ENCODE assay signal across 28 mouse cellular contexts in genomic region chr4:149529691-149530090, GRCm38 (mm10). TPM values are rescaled to one million over a fixed set of nuclear protein-coding genes. Genes with fewer than 3 reads are reported as not detected.
DNase-seq lines count a peak whose midpoint lies in the region; ATAC-seq and TF ChIP-seq lines count a peak whose summit lies in the region.
"Had no signal": no experiment of that assay in that cellular context is flagged by ENCODE, and none has a peak within 500 bp of the region (broad histone marks: within the 10 kb centered on the region; RNA-seq: fewer than 3 reads in every experiment).

No protein-coding gene starts in this region.

- no peak overlapping the region for H3K4me2 ChIP-seq in kidney, embryonic 14.5 days (replicated peaks; ENCODE audit: low read depth, low read length)
- H3K4me2 ChIP-seq in midbrain, embryonic 16.5 days (ENCODE audit: low read length), result no peak overlapping the region
- no peak overlapping the region for H3K4me2 ChIP-seq in midbrain, embryonic 13.5 days (replicated peaks)
- H3K4me2 ChIP-seq in heart, postnatal 0 days (ENCODE audit: low read depth, low read length), result no peak overlapping the region
- H3K4me2 ChIP-seq: forebrain, embryonic 12.5 days; liver, embryonic 11.5 days had no signal

- no peaks in the 10 kb centered on the region; the same call in 1 of the 2 replicates for H3K79me2 ChIP-seq in heart, adult 2 months (replicated peaks; ENCODE audit: control insufficient read depth, insufficient read depth, low read length)

- TF ChIP-seq EP300 in heart, adult 2 months (IDR thresholded peaks at IDR 0.05; ENCODE audit: insufficient read depth, low read depth, low read length), result no peak
- no peak for TF ChIP-seq EP300 in heart, postnatal 0 days (IDR thresholded peaks at IDR 0.05; ENCODE audit: low read depth)

- peak in 1 of 2 experiments; percentile 32 for DNase-seq in heart, adult 2 months
- no peak for DNase-seq in heart, adult 18-20 months
- DNase-seq in kidney, postnatal 36 days, result no peak
- DNase-seq in heart, postnatal 0 days (ENCODE audit: low spot score), result no peak
- no peak for DNase-seq in layer of hippocampus, postnatal 14 days (ENCODE audit: low spot score in 2 of 2)
- DNase-seq: adrenal gland, postnatal 14 days; cerebellum, adult 11-12 months; cerebellum, postnatal 25 days; gastrocnemius, postnatal 10 days; kidney, adult 9 months; left cerebral cortex, postnatal 4 days; lung, adult 18-20 months; lung, postnatal 36 days; right cerebral cortex, adult 18-20 months; thymus, postnatal 36 days had no signal

- H3K27me3 ChIP-seq in heart, adult 2 months (ENCODE audit: control insufficient read depth, insufficient read depth, low read length), result no peaks in the 10 kb centered on the region
- H3K27me3 ChIP-seq in kidney, embryonic 14.5 days (ENCODE audit: control insufficient read depth, insufficient read depth, low read length), result no peaks in the 10 kb centered on the region
- no peaks in the 10 kb centered on the region for H3K27me3 ChIP-seq in midbrain, embryonic 16.5 days (ENCODE audit: control insufficient read depth, insufficient read depth, low read depth, low read length)
- H3K27me3 ChIP-seq in midbrain, embryonic 13.5 days, result no peaks in the 10 kb centered on the region
- no peaks in the 10 kb centered on the region for H3K27me3 ChIP-seq in heart, postnatal 0 days (ENCODE audit: control insufficient read depth, insufficient read depth, low read length)
- H3K27me3 ChIP-seq: CH12.LX; forebrain, embryonic 12.5 days had no signal

- no peaks in the 10 kb centered on the region for H3K9me3 ChIP-seq in kidney, embryonic 14.5 days (ENCODE audit: control insufficient read depth, low read length)
- no peaks in the 10 kb centered on the region for H3K9me3 ChIP-seq in midbrain, embryonic 16.5 days (replicated peaks; ENCODE audit: control insufficient read depth, low read length, poor library complexity, severe bottlenecking)
- H3K9me3 ChIP-seq in midbrain, embryonic 13.5 days, result no peaks in the 10 kb centered on the region
- H3K9me3 ChIP-seq in heart, postnatal 0 days (replicated peaks; ENCODE audit: control insufficient read depth, low read length), result no peaks in the 10 kb centered on the region
- H3K9me3 ChIP-seq: forebrain, embryonic 12.5 days had no signal

- 41% methylated on average over 6 of the region's 6 CpGs for WGBS in heart, adult 2 months
- WGBS in kidney, embryonic 14.5 days, result 31% methylated on average over 6 of the region's 6 CpGs
- WGBS in midbrain, embryonic 16.5 days, result 87% methylated on average over 6 of the region's 6 CpGs
- WGBS in midbrain, embryonic 13.5 days, result 87% methylated on average over 6 of the region's 6 CpGs
- 44% methylated on average over 6 of the region's 6 CpGs for WGBS in heart, postnatal 0 days

- no peak for TF ChIP-seq POLR2A in heart, adult 2 months (IDR thresholded peaks at IDR 0.05; ENCODE audit: insufficient read depth, low read depth, low read length)

- H3K4me3 ChIP-seq in heart, adult 2 months, result no peak overlapping the region
- no peak overlapping the region for H3K4me3 ChIP-seq in kidney, embryonic 14.5 days (ENCODE audit: low read length)
- H3K4me3 ChIP-seq in midbrain, embryonic 16.5 days (ENCODE audit: low read depth, low read length), result no peak overlapping the region
- no peak overlapping the region for H3K4me3 ChIP-seq in midbrain, embryonic 13.5 days (replicated peaks)
- H3K4me3 ChIP-seq in heart, postnatal 0 days (ENCODE audit: low read depth, low read length), result no peak overlapping the region
- H3K4me3 ChIP-seq: forebrain, embryonic 12.5 days; left cerebral cortex, adult 2 months had no signal

- H3K27ac ChIP-seq in heart, adult 2 months, result peak overlapping the region; percentile 71
- H3K27ac ChIP-seq in kidney, embryonic 14.5 days (ENCODE audit: low read depth, low read length), result peak overlapping the region; percentile 59; the same call in 1 of the 2 replicates
- 0 out of 2 replicates have a peak overlapping the region, but pooled peaks have one; percentile 17 for H3K27ac ChIP-seq in midbrain, embryonic 16.5 days (ENCODE audit: low read length)
- H3K27ac ChIP-seq in midbrain, embryonic 13.5 days, result no peak overlapping the region
- peak overlapping the region; percentile 71 for H3K27ac ChIP-seq in heart, postnatal 0 days (ENCODE audit: low read depth)
- H3K27ac ChIP-seq: forebrain, embryonic 12.5 days; left cerebral cortex, adult 2 months had no signal

- H3K4me1 ChIP-seq in heart, adult 2 months (ENCODE audit: control insufficient read depth, insufficient read depth, low read length), result peaks cover 28% of the 10 kb centered on the region
- H3K4me1 ChIP-seq in kidney, embryonic 14.5 days (ENCODE audit: control insufficient read depth, insufficient read depth, low read length), result peaks cover 40% of the 10 kb centered on the region
- peaks cover 13% of the 10 kb centered on the region for H3K4me1 ChIP-seq in midbrain, embryonic 16.5 days (ENCODE audit: control insufficient read depth, insufficient read depth, low read length)
- peaks cover 27% of the 10 kb centered on the region for H3K4me1 ChIP-seq in midbrain, embryonic 13.5 days (replicated peaks)
- peaks cover 32% of the 10 kb centered on the region for H3K4me1 ChIP-seq in heart, postnatal 0 days (ENCODE audit: control insufficient read depth, insufficient read depth)

- peak; percentile 19; the same call in 1 of the 2 replicates for ATAC-seq in kidney, embryonic 14.5 days (ENCODE audit: low FRiP score, low TSS enrichment)
- ATAC-seq in midbrain, embryonic 16.5 days, result no peak
- ATAC-seq in midbrain, embryonic 13.5 days, result no peak
- ATAC-seq in heart, postnatal 0 days (ENCODE audit: insufficient read depth, low read depth), result peak; percentile 25; the same call in 1 of the 2 replicates

- no peaks in the 10 kb centered on the region for H3K36me3 ChIP-seq in heart, adult 2 months (ENCODE audit: control insufficient read depth, insufficient read depth, low read length)
- no peaks in the 10 kb centered on the region for H3K36me3 ChIP-seq in kidney, embryonic 14.5 days (ENCODE audit: control insufficient read depth, insufficient read depth, low read length)
- no peaks in the 10 kb centered on the region; the same call in 1 of the 2 replicates for H3K36me3 ChIP-seq in midbrain, embryonic 16.5 days (ENCODE audit: control insufficient read depth, insufficient read depth, low read length)
- H3K36me3 ChIP-seq in midbrain, embryonic 13.5 days, result peaks cover 8% of the 10 kb centered on the region; the same call in 1 of the 2 replicates
- no peaks in the 10 kb centered on the region for H3K36me3 ChIP-seq in heart, postnatal 0 days (replicated peaks; ENCODE audit: control insufficient read depth, insufficient read depth, low read length)

- H3K9ac ChIP-seq in heart, adult 2 months (ENCODE audit: low read depth, low read length), result no peak overlapping the region
- no peak overlapping the region for H3K9ac ChIP-seq in kidney, embryonic 14.5 days (ENCODE audit: low read depth, low read length)
- no peak overlapping the region for H3K9ac ChIP-seq in midbrain, embryonic 16.5 days (ENCODE audit: low read depth, low read length)
- H3K9ac ChIP-seq in midbrain, embryonic 13.5 days (replicated peaks), result no peak overlapping the region
- no peak overlapping the region for H3K9ac ChIP-seq in heart, postnatal 0 days (replicated peaks; ENCODE audit: low read depth, low read length)
- H3K9ac ChIP-seq: forebrain, embryonic 12.5 days had no signal

- intact Hi-C loops in heart, adult 2 months (cut with DNase I), result no loop called here

- TF ChIP-seq CTCF in heart, adult 2 months (IDR thresholded peaks at IDR 0.05), result no peak
- no peak for TF ChIP-seq CTCF in heart, postnatal 0 days (IDR thresholded peaks at IDR 0.05; ENCODE audit: low read depth)

RNA-seq across cellular contexts. Expression of gene Ctnnbip1, which starts 11.7 kb away (rescaled TPM):
- 10 to 100 TPM; 25.0 to 27.3 TPM for total RNA-seq in heart, adult 2 months (2021)
- polyA plus RNA-seq in heart, adult 2 months (2012; rRNA removed), result 25.5 and 26.0 TPM in 2 replicates
- 10 to 100 TPM; 24.2 to 25.1 TPM for total RNA-seq in heart, adult 18-20 months (2021)
- polyA plus RNA-seq in kidney, embryonic 14.5 days (2014; fragmentation: Nextera tagmentation; extraction: Ambion mirVana), result 66.6 and 71.4 TPM in 2 replicates
- 111 TPM in 2 replicates for polyA plus RNA-seq in midbrain, embryonic 16.5 days (2015; fragmentation: Nextera tagmentation; extraction: Ambion mirVana)
- polyA plus RNA-seq in midbrain, embryonic 13.5 days (2015; fragmentation: Nextera tagmentation; extraction: Ambion mirVana), result 74.6 and 79.6 TPM in 2 replicates
- 31.8 and 35.9 TPM in 2 replicates for total RNA-seq in heart, postnatal 0 days (2014; rRNA removed; ENCODE audit: low replicate concordance)
- 46.3 and 53.6 TPM in 2 replicates for polyA plus RNA-seq in heart, postnatal 0 days (2015; fragmentation: Nextera tagmentation; extraction: Ambion mirVana)
- total RNA-seq in layer of hippocampus, postnatal 14 days (2021), result 10 to 100 TPM; 57.9 to 58.9 TPM

RNA-seq across cellular contexts. Expression of gene Lzic, which starts 44.7 kb away (rescaled TPM):
- 10 to 100 TPM; 62.1 to 66.9 TPM for total RNA-seq in heart, adult 2 months (2021)
- 20.2 and 23.8 TPM in 2 replicates for polyA plus RNA-seq in heart, adult 2 months (2012; rRNA removed)
- 10 to 100 TPM; 62.5 to 77.5 TPM for total RNA-seq in heart, adult 18-20 months (2021)
- polyA plus RNA-seq in kidney, embryonic 14.5 days (2014; fragmentation: Nextera tagmentation; extraction: Ambion mirVana), result 45.7 and 47.3 TPM in 2 replicates
- 39.8 and 43.1 TPM in 2 replicates for polyA plus RNA-seq in midbrain, embryonic 16.5 days (2015; fragmentation: Nextera tagmentation; extraction: Ambion mirVana)
- 45.5 and 50.8 TPM in 2 replicates for polyA plus RNA-seq in midbrain, embryonic 13.5 days (2015; fragmentation: Nextera tagmentation; extraction: Ambion mirVana)
- 33.7 and 34.8 TPM in 2 replicates for total RNA-seq in heart, postnatal 0 days (2014; rRNA removed; ENCODE audit: low replicate concordance)
- 27.2 and 28.4 TPM in 2 replicates for polyA plus RNA-seq in heart, postnatal 0 days (2015; fragmentation: Nextera tagmentation; extraction: Ambion mirVana)
- total RNA-seq in layer of hippocampus, postnatal 14 days (2021), result 10 to 100 TPM; 24.0 to 26.9 TPM

RNA-seq across cellular contexts. Expression of gene Nmnat1, which starts 44.7 kb away (rescaled TPM):
- 10 to 100 TPM; 29.4 to 36.1 TPM for total RNA-seq in heart, adult 2 months (2021)
- polyA plus RNA-seq in heart, adult 2 months (2012; rRNA removed), result 20.6 and 26.2 TPM in 2 replicates
- total RNA-seq in heart, adult 18-20 months (2021), result 10 to 100 TPM; 35.4 to 36.0 TPM
- polyA plus RNA-seq in kidney, embryonic 14.5 days (2014; fragmentation: Nextera tagmentation; extraction: Ambion mirVana), result 12.7 and 15.5 TPM in 2 replicates
- 5.9 and 8.1 TPM in 2 replicates for polyA plus RNA-seq in midbrain, embryonic 16.5 days (2015; fragmentation: Nextera tagmentation; extraction: Ambion mirVana)
- 9.8 and 12.5 TPM in 2 replicates for polyA plus RNA-seq in midbrain, embryonic 13.5 days (2015; fragmentation: Nextera tagmentation; extraction: Ambion mirVana)
- total RNA-seq in heart, postnatal 0 days (2014; rRNA removed; ENCODE audit: low replicate concordance), result 15.3 and 15.9 TPM in 2 replicates
- polyA plus RNA-seq in heart, postnatal 0 days (2015; fragmentation: Nextera tagmentation; extraction: Ambion mirVana), result 14.4 and 16.8 TPM in 2 replicates
- 1 to 10 TPM; 8.4 to 8.7 TPM for total RNA-seq in layer of hippocampus, postnatal 14 days (2021)

RNA-seq across cellular contexts. Expression of gene Tmem274, which starts 52.5 kb away (rescaled TPM):
- total RNA-seq in heart, adult 2 months (2021), result not detected
- not detected in 2 replicates for polyA plus RNA-seq in heart, adult 2 months (2012; rRNA removed)
- not detected for total RNA-seq in heart, adult 18-20 months (2021)
- polyA plus RNA-seq in kidney, embryonic 14.5 days (2014; fragmentation: Nextera tagmentation; extraction: Ambion mirVana), result 0.38 TPM in 1 of 2 replicates, not detected in the other
- not detected in 2 replicates for polyA plus RNA-seq in midbrain, embryonic 16.5 days (2015; fragmentation: Nextera tagmentation; extraction: Ambion mirVana)
- 0.65 TPM in 1 of 2 replicates, not detected in the other for polyA plus RNA-seq in midbrain, embryonic 13.5 days (2015; fragmentation: Nextera tagmentation; extraction: Ambion mirVana)
- total RNA-seq in heart, postnatal 0 days (2014; rRNA removed; ENCODE audit: low replicate concordance), result not detected in 2 replicates
- 0.19 and 0.21 TPM in 2 replicates for polyA plus RNA-seq in heart, postnatal 0 days (2015; fragmentation: Nextera tagmentation; extraction: Ambion mirVana)
- not detected for total RNA-seq in layer of hippocampus, postnatal 14 days (2021)
- total RNA-seq: adrenal gland, postnatal 14 days; CH12.LX; gastrocnemius, postnatal 10 days; heart, postnatal 10 days; left cerebral cortex, adult 2 months; left cerebral cortex, postnatal 4 days; MEL; monocyte, adult 5-6 weeks had no signal
- polyA plus RNA-seq: brain, embryonic 14.5 days; frontal cortex, adult 2 months; liver, embryonic 11.5 days; neural tube, embryonic 11.5 days had no signal

RNA-seq across cellular contexts. Expression of gene Clstn1, which starts 56.6 kb away (rescaled TPM):
- 10 to 100 TPM; 86.7 to 88.3 TPM for total RNA-seq in heart, adult 2 months (2021)
- 25.6 and 26.3 TPM in 2 replicates for polyA plus RNA-seq in heart, adult 2 months (2012; rRNA removed)
- 10 to 100 TPM; 96.1 to 96.2 TPM for total RNA-seq in heart, adult 18-20 months (2021)
- 24.7 and 33.5 TPM in 2 replicates for polyA plus RNA-seq in kidney, embryonic 14.5 days (2014; fragmentation: Nextera tagmentation; extraction: Ambion mirVana)
- 80.2 and 99.8 TPM in 2 replicates for polyA plus RNA-seq in midbrain, embryonic 16.5 days (2015; fragmentation: Nextera tagmentation; extraction: Ambion mirVana)
- polyA plus RNA-seq in midbrain, embryonic 13.5 days (2015; fragmentation: Nextera tagmentation; extraction: Ambion mirVana), result 41.9 and 61.9 TPM in 2 replicates
- 32.1 and 37.9 TPM in 2 replicates for total RNA-seq in heart, postnatal 0 days (2014; rRNA removed; ENCODE audit: low replicate concordance)
- 12.6 and 14.3 TPM in 2 replicates for polyA plus RNA-seq in heart, postnatal 0 days (2015; fragmentation: Nextera tagmentation; extraction: Ambion mirVana)
- 100 to 1,000 TPM; 832 to 838 TPM for total RNA-seq in layer of hippocampus, postnatal 14 days (2021)

Comparison
In these comparisons a context has a peak if more than half of its experiments do, and no peak if none do; other contexts are left out.
1. ATAC-seq: peak in kidney, embryonic 14.5 days (single experiment) and heart, postnatal 0 days (single experiment); none in midbrain, embryonic 16.5 days (single experiment) and midbrain, embryonic 13.5 days (single experiment).